Mouse (Mus musculus) B cell, adult 2 months (primary cell): ENCODE measurements around the gene Hus1.

Experiments used
- DNase-seq, 2 experiments: peaks; one replicate each; pipeline ENCODE4 v3.0.0; 2022

Hus1 gene

DNA sequence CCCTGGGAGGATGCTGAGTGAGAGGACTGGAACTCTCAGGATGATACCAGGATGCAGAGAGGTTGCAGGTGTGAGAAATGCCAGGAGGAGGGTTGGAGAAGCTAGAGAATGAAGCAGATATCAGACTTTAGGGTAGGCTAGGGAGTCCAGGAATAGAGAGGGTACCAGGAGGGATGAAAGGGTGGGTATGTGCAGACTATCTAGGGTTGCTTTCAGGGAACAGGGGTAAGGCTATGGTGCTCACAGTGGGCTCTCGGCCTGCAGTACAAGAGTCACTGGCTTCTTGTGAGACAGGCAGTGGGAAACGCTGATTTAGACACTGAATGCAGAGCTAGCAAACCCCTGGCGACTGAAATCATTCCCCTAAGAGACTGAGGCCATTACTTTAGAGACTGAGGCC lies 37.8 kb downstream of the Hus1 start, which contains the start of gene Pkd1l1:
Gene Pkd1l1 (minus strand): TSS at position 101 of the 400 bp plus-strand sequence.
- no peak for DNase-seq

DNA sequence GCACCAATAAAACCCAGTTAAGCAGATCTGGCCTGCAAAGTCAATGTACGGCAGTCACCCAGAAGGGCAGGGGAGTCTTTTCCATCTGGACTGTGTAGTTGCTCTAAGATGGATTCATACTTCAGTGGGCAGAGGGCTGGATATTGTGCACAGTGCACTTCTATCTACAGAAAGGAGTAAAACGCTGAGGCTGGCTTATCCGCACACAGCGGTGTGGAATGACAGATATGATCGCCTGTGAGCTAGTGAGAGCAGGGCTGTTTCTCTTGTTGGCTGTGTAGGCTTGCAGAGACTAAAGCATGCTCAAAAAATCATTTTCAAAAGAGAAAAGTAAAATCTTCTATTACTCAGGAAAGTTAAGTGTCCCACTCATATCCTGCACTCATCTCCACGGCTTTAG lies 38.9 kb downstream of the Hus1 start:
- DNase-seq, result no peak

DNA sequence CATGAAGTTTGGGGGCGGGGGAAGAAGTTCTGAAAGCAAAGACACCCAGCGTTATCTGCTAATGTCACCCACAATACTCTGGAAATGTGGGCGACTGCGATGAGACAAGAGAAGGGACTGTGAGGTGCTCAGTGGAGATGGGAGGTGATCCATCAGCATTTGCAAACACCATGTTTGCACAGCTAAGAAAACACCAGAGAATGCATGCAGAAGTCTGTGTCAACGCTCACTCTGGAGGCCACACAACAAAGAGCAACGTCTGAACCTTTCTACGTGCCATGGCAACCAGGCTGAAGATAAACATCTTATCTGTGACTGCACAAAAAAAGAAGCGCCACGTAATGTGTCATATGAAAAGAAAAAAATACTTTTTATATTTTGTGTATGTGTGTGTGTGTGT lies 40.5 kb downstream of the Hus1 start:
- DNase-seq, result no peak

GRCm38 (mm10) chr11:8968094-8968493 lies 42.9 kb downstream of the Hus1 start:
- no peak for DNase-seq

DNA sequence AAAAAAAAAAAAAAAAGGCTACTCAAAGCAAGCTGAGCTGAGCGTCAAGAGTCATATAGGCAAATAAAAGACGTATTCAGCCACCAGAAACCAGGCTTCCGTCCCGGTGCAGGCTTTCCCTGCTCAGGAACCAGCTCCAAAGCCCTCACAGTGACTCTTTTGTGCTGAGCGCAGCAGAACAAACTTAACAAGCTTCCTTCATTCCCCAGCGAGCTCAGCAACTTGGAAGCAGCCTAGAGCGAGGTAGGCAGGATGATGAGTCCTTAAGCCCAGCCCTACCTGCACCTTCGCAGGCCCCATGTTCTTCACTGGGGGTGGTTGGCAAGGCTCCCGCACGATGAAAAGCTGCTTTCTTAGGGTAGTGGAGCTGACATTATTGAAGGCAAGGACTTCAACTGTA lies 52.4 kb downstream of the Hus1 start:
- no peak for DNase-seq

- no peak for DNase-seq
Observed at GRCm38 (mm10) chr11:8958108-8958507, 52.9 kb downstream of the Hus1 start.

GRCm38 (mm10) chr11:8957023-8957422 lies 54.0 kb downstream of the Hus1 start:
- DNase-seq, result peak; percentile 3 to 6

DNA sequence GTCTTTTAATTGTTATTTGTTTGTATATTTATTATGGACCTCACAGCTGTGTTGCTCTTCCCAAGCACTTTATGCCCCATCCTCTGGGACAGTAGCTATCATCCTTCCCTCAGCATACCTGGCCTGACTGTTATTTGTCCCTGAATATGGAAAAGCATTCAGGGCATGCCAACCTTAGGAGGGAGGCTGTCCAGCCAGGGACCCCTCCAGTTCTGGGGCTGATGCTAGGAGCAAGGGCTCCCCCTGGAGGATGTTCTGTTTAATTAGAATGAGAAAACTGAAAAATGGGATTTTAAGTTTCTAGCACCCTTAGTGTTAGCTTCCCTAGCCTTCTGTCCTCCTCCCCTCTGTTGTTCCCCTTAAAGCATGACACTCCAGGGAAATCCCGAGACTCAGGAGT lies 55.3 kb downstream of the Hus1 start:
- DNase-seq, result peak; percentile 24 to 25

DNA sequence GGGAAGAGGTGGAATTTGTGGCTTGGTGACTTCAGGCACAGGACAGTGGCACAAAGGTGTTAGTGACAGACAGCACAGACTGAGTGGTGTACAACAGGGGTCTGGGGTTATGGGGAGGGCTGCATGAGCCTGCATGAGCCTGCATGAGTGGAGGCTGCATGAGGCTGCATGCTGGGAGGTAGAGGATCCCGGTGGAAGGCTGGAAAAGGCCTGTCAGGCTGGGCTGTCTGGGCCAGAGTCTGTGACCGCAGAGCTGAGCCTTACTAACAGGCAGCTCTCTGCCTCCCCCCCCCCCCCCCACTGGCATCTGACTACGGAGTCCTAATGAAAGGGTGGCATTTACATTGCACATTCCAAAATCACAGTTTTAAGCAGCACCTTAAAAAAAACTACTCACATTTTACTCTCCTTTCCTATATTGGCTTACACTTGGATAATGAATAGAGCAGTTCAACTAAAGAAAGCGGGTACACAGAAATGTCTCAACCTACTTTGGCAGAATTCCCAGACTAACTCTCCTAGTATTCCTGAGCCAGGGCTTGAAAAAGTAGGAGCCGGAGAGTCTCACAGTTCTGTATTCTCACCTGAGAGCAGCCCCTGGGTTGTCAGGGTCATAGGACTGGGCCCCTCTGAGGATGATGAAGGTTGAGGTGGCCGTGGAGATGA lies 61.1 kb downstream of the Hus1 start:
- DNase-seq, result no peak

DNA sequence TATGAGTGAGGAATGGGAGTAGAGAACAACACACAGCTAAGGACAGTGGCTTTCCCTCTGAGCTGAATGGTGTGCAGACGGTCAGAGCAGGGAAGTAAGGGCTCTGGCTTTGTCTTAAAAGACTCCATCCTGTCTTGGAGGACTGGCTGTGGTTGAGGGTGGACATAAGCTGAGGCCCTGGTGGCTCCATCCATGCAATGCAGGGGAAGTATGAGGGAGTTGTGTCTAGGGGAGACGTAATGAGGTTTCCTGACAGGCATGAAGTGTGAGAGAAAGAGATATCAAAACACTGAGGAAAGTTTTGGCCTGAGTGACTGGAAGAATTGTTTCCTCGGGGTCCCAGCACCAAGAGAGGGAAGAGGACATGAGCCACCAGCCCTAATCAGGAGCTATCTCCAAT lies 62.1 kb downstream of the Hus1 start:
- DNase-seq, result no peak

- DNase-seq, result no peak
Observed at GRCm38 (mm10) chr11:8944114-8944513, 66.9 kb downstream of the Hus1 start.
